Mouse (Mus musculus): Measurements from ENCODE around the gene 4930438A08Rik. TPM values are rescaled to one million over a fixed set of nuclear protein-coding genes. Genes with fewer than 3 reads are reported as not detected.

4930438A08Rik gene
- total RNA-seq, 1 experiment: 0.09 TPM

DNA sequence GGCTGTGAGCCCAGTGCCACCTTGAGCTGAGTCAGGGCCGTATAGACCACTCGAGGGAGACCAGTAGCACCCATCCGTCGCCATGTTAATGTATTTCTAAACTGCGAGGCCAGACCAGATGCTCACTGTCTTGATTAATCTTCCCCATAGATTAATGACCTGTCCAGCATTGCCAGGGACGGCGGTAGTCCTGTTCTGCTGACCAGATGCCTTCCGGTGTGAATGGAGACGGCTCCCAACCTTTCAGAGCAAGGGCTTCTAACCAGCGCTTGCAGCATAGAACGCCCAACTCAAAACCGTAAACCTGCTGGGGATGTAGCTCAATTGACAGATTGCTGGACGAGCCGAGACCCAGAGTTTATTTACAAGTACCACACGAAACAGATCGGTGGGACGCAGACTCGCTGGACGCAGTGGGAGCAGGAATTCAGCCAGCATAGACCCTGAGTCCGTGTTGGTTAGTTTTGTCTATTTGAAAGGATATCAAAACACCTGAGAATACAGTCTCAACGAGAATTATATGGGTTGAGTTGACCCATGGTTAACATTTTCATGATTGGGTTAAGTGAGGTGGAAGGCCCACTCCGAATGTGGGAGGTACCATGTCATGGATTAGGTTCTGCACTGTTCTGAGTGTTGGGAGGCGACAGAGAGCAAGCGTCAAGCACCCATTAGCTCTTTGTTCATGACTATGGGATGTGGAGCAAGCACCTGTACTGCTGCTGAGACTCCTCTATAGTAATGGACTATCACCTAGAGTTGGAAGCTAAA is 49.2 kb downstream of the 4930438A08Rik start:
- no peak for DNase-seq (ENCODE audit: low read depth, low spot score)
- H3K36me3 ChIP-seq (ENCODE audit: control insufficient read depth, insufficient read depth, low read length, poor library complexity, severe bottlenecking): no peaks in the 10 kb centered on the region
- TF ChIP-seq CHD2 (IDR thresholded peaks at IDR 0.05; ENCODE audit: low read depth, low read length): no peak

DNA sequence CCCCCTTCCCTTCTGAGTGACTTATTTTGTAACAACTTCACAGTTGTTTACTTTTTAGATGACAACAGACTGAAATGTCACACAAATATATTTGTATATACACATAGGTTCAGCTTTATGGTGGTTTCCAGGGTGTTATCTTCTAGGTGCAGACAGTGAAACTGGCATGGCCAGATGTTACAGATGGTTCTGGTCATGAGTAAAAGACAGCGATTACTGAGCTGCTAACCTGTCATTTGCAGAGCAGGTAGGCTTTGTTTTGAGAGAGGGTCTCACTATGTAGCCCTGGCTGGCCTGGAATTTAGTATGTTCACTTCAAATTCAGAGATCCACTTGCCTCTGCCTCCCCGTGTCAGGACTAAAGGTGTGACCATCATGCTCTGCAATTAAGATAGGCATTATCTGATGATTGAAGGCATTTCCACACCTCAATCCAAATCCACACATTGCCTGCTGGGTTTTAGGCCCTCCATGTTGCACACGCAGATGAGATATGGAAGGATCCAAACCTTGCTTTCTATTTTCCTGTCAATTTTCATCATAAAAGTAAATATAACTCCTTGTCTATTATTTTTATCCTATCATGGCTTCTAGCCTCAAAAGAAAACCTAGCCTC is 50.1 kb downstream of the 4930438A08Rik start:
- in situ Hi-C loops (cut with MboI; ENCODE audit: low sequenced_read_pairs in 2 of 2, unreplicated experiment in 2 of 2): no loop called here
- peaks cover 0 to 6% of the 10 kb centered on the region in 2 experiments; a peak in 2 of 4 replicates for H3K4me1 ChIP-seq (ENCODE audit: control insufficient read depth in 2 of 2, insufficient read depth in 2 of 2, low read length in 2 of 2, poor library complexity in 1 of 2)
- H3K27ac ChIP-seq (ENCODE audit: insufficient read depth, low read depth, low read length, poor library complexity, severe bottlenecking): no peak overlapping the region
- no peak overlapping the region for H3K4me3 ChIP-seq (ENCODE audit: insufficient read depth in 1 of 2, low read depth in 1 of 2, low read length in 2 of 2, poor library complexity in 1 of 2, severe bottlenecking in 1 of 2)
- no peak for DNase-seq (ENCODE audit: low read depth, low spot score)
- H3K9me3 ChIP-seq (ENCODE audit: control insufficient read depth, insufficient read depth, low read depth, low read length): no peaks in the 10 kb centered on the region
- no peaks in the 10 kb centered on the region for H3K36me3 ChIP-seq (ENCODE audit: control insufficient read depth, insufficient read depth, low read length, poor library complexity, severe bottlenecking)
- H3K9ac ChIP-seq (ENCODE audit: insufficient read depth, low read depth, low read length, poor library complexity, severe bottlenecking): no peak overlapping the region
- TF ChIP-seq ZNF384 (IDR thresholded peaks at IDR 0.05; ENCODE audit: low read depth, low read length) (no peak), CHD2 (IDR thresholded peaks at IDR 0.05; ENCODE audit: low read depth, low read length) (no peak), ZC3H11A (IDR thresholded peaks at IDR 0.05; ENCODE audit: borderline replicate concordance, low read depth, low read length) (no peak), HCFC1 (IDR thresholded peaks at IDR 0.05; ENCODE audit: borderline replicate concordance, insufficient read depth, low read length) (no peak), MAFK (IDR thresholded peaks at IDR 0.05; ENCODE audit: insufficient read depth, low read depth, low read length) (no peak)

More for the DNA sequence above, 49.2 kb downstream of the 4930438A08Rik start:
- Histone ChIP-seq H3K9ac (ENCODE audit: insufficient read depth, low read depth, low read length, poor library complexity, severe bottlenecking) (peak overlapping the region; percentile 69), H3K4me1 (ENCODE audit: control insufficient read depth in 2 of 2, insufficient read depth in 2 of 2, low read length in 2 of 2, poor library complexity in 1 of 2) (peaks cover 0 to 4% of the 10 kb centered on the region in 2 experiments; a peak in 2 of 4 replicates), H3K4me3 (ENCODE audit: insufficient read depth in 1 of 2, low read depth in 1 of 2, low read length in 2 of 2, poor library complexity in 1 of 2, severe bottlenecking in 1 of 2) (peak overlapping the region; percentile 70 to 78), H3K27ac (ENCODE audit: insufficient read depth, low read depth, low read length, poor library complexity, severe bottlenecking) (no peak overlapping the region), H3K9me3 (ENCODE audit: control insufficient read depth, insufficient read depth, low read depth, low read length) (no peaks in the 10 kb centered on the region)
- in situ Hi-C loops (cut with MboI; ENCODE audit: low sequenced_read_pairs in 2 of 2, unreplicated experiment in 2 of 2): no loop called here

DNA sequence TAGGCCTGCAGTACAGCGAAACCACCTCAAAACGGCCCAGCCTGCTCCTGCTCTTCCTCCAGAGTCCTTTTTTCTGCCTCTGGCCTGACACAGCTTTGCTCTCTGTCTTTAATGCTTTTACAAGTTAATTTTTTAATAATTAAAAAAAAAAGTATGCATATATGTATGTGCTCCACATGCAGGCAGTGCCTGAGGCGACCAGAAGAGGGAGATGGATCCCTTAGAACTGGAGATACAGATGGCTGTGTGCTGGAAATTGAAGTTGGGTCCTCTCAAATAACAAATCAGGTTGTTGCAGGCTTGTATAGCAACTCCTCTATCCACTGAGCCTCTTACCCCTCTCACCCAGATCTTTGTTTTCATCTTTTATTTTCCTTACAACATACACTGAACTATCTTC is 52.2 kb downstream of the 4930438A08Rik start:
- H3K9me3 ChIP-seq (ENCODE audit: control insufficient read depth, insufficient read depth, low read depth, low read length): no peaks in the 10 kb centered on the region
- H3K4me1 ChIP-seq (ENCODE audit: control insufficient read depth in 2 of 2, insufficient read depth in 2 of 2, low read length in 2 of 2, poor library complexity in 1 of 2): peaks cover 0 to 8% of the 10 kb centered on the region in 2 experiments; a peak in 2 of 4 replicates
- TF ChIP-seq ZNF384 (IDR thresholded peaks at IDR 0.05; ENCODE audit: low read depth, low read length) (no peak), MAFK (IDR thresholded peaks at IDR 0.05; ENCODE audit: insufficient read depth, low read depth, low read length) (no peak), ZC3H11A (IDR thresholded peaks at IDR 0.05; ENCODE audit: borderline replicate concordance, low read depth, low read length) (no peak), HCFC1 (IDR thresholded peaks at IDR 0.05; ENCODE audit: borderline replicate concordance, insufficient read depth, low read length) (no peak), CHD2 (IDR thresholded peaks at IDR 0.05; ENCODE audit: low read depth, low read length) (no peak)
- in situ Hi-C loops (cut with MboI; ENCODE audit: low sequenced_read_pairs in 2 of 2, unreplicated experiment in 2 of 2): no loop called here
- H3K4me3 ChIP-seq (ENCODE audit: insufficient read depth in 1 of 2, low read depth in 1 of 2, low read length in 2 of 2, poor library complexity in 1 of 2, severe bottlenecking in 1 of 2): no peak overlapping the region
- H3K27ac ChIP-seq (ENCODE audit: insufficient read depth, low read depth, low read length, poor library complexity, severe bottlenecking): no peak overlapping the region
- H3K36me3 ChIP-seq (ENCODE audit: control insufficient read depth, insufficient read depth, low read length, poor library complexity, severe bottlenecking): peaks cover 4% of the 10 kb centered on the region; the same call in 1 of the 2 replicates
- no peak overlapping the region for H3K9ac ChIP-seq (ENCODE audit: insufficient read depth, low read depth, low read length, poor library complexity, severe bottlenecking)
- DNase-seq (ENCODE audit: low read depth, low spot score): no peak

DNA sequence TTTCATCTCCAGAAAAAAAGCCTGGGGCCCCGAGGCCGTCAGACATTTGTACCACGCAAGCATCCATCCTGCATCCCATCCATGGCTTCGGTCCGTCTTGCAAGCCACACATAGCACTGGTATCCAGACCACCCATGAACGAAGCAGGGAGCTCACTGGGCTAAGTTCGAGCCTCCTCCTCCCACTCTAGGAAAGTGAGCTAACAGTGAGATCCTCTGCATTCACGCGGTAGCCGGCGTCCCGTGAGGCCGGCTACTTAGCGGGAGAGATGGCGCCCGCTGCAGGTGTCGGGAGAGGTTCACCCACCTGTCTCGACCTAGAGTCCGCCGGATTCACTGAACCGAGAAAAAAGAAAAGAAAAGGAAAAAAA is 55.3 kb downstream of the 4930438A08Rik start:
- in situ Hi-C loops (cut with MboI; ENCODE audit: low sequenced_read_pairs in 2 of 2, unreplicated experiment in 2 of 2): no loop called here
- DNase-seq (ENCODE audit: low read depth, low spot score): peak; percentile 39
- H3K36me3 ChIP-seq (ENCODE audit: control insufficient read depth, insufficient read depth, low read length, poor library complexity, severe bottlenecking): peaks cover 4% of the 10 kb centered on the region; the same call in 1 of the 2 replicates
- H3K9ac ChIP-seq (ENCODE audit: insufficient read depth, low read depth, low read length, poor library complexity, severe bottlenecking): peak overlapping the region; percentile 96
- peaks cover 0 to 4% of the 10 kb centered on the region in 2 experiments; a peak in 1 of 4 replicates for H3K4me1 ChIP-seq (ENCODE audit: control insufficient read depth in 2 of 2, insufficient read depth in 2 of 2, low read length in 2 of 2, poor library complexity in 1 of 2)
- H3K27ac ChIP-seq (ENCODE audit: insufficient read depth, low read depth, low read length, poor library complexity, severe bottlenecking): peak overlapping the region; percentile 78
- H3K4me3 ChIP-seq (ENCODE audit: insufficient read depth in 1 of 2, low read depth in 1 of 2, low read length in 2 of 2, poor library complexity in 1 of 2, severe bottlenecking in 1 of 2): peak overlapping the region; percentile 86 to 98
- H3K9me3 ChIP-seq (ENCODE audit: control insufficient read depth, insufficient read depth, low read depth, low read length): no peaks in the 10 kb centered on the region
- TF ChIP-seq ZNF384 (IDR thresholded peaks at IDR 0.05; ENCODE audit: low read depth, low read length) (no peak), CHD2 (IDR thresholded peaks at IDR 0.05; ENCODE audit: low read depth, low read length) (peak; percentile 65; the same call in 1 of the 2 replicates), HCFC1 (IDR thresholded peaks at IDR 0.05; ENCODE audit: borderline replicate concordance, insufficient read depth, low read length) (no peak), ZC3H11A (IDR thresholded peaks at IDR 0.05; ENCODE audit: borderline replicate concordance, low read depth, low read length) (no peak)
